Mouse (Mus musculus) skeletal muscle tissue, postnatal 0 days (tissue): ENCODE measurements around the gene Gata5. TPM values are rescaled to one million over a fixed set of nuclear protein-coding genes. Genes with fewer than 3 reads are reported as not detected.

Source experiments
- polyA plus RNA-seq: library from polyadenylated mRNA; unstranded; fragments of >200 nt; fragmentation: Nextera tagmentation; extraction: Ambion mirVana; gene quantifications from 2 replicates; pipeline ENCODE4 v1.2.1, GENCODE M21; 2015

Gene Gata5
- not detected in 2 replicates for polyA plus RNA-seq

DNA sequence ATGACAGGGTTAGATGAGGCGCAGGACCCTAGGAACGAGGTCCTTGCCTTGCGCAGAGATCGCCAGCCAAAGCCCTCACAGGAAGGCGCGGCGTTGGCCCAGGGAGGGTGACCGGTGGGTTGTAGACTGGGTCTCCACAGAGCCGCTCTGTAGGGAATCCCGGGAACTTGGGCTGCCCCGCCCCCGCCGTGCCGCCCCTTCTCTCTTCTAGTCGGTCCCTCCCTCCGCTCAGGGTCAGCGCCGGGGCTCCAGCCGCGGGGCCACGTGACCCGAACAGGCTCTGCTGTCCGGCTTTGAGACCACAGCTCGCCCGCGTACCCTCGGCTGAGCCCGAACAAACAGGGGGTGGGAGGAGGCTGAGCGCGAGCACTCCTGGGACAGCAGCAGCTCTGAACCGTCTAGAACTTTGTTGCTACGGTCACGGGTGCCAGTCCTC, at the start of gene Gata5:
Gata5 (minus strand) TSS at position 149 of the 436 bp plus-strand sequence.

DNA sequence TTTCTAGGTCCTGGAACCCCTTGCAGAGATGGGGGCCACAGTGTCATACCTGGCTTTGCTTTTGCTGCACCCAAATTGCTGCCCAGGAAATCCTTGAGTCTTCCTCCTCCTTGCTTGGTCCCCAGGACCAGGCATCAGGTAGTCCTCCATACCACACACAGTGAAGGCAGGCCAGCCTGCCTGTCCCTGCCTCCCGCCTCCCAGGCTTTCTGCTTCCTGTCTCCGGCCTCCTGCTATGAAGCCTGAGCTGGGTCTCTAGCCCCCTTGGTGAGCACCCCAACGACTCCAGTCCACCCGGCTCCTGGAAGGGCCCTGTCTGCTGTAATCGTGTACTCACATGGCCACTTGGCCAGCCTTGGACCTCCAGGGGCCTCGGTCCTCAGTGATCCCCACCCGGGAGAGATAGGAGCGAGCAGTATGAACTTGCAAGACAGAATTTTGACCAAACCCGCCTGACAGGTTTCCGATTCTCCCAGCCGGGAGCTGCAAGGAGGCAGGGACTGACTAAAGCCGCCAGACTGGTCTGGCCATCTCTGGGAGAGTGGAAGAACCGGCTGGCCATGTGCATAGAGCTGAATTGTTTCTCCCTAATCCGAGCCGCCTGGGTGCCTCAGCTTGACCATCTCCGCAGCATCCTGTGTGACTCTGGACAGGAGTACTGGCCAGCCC, 44.9 kb downstream of the Gata5 start, which contains the start of gene Rbbp8nl:
Rbbp8nl (minus strand) TSS at position 440 of the 669 bp plus-strand sequence.

Other genes with a start within 250 kb of the Gata5 start
- gene Hrh3, start 230.2 kb downstream of the Gata5 start, polyA plus RNA-seq, result 0.13 and 0.27 TPM in 2 replicates
- gene Osbpl2, start 215.4 kb downstream of the Gata5 start, polyA plus RNA-seq, result 23.4 and 23.7 TPM in 2 replicates
- gene Adrm1, start 163.2 kb downstream of the Gata5 start, polyA plus RNA-seq, result 175 and 180 TPM in 2 replicates
- 14.1 and 15.1 TPM in 2 replicates for gene Lama5, start 108.8 kb downstream of the Gata5 start, polyA plus RNA-seq
- 362 and 453 TPM in 2 replicates for gene Rps21, start 77.3 kb downstream of the Gata5 start, polyA plus RNA-seq
- 5.7 and 6.1 TPM in 2 replicates for gene Cables2, start 61.2 kb downstream of the Gata5 start, polyA plus RNA-seq
- gene Rbbp8nl, start 44.8 kb downstream of the Gata5 start, polyA plus RNA-seq, result not detected in 2 replicates
- gene Slco4a1, start 121.5 kb upstream of the Gata5 start, polyA plus RNA-seq, result 0.23 and 0.55 TPM in 2 replicates
- gene Ntsr1, start 165.3 kb upstream of the Gata5 start, polyA plus RNA-seq, result 0.06 and 0.11 TPM in 2 replicates
- gene Mrgbp, start 246.6 kb upstream of the Gata5 start, polyA plus RNA-seq, result 12.4 and 12.8 TPM in 2 replicates